Mouse (Mus musculus) bone marrow macrophage, adult 2 months (primary cell): ENCODE measurements around the gene Ehbp1. TPM values are rescaled to one million over a fixed set of nuclear protein-coding genes. Genes with fewer than 3 reads are reported as not detected.

Experiments
- H3K27ac ChIP-seq: 2 replicates; pipeline ENCODE4 v1.5.1; 2012; ENCODE audit warnings: low read depth, low read length; ENCODE audit not compliant: insufficient read depth
- H3K4me1 ChIP-seq: 2 replicates; pipeline ENCODE4 v1.6.1; 2012; ENCODE audit warnings: low read length; ENCODE audit not compliant: control insufficient read depth, insufficient read depth
- H3K4me3 ChIP-seq: 2 replicates; pipeline ENCODE4 v1.5.1; 2012; ENCODE audit warnings: mild to moderate bottlenecking, low read length, moderate library complexity; ENCODE audit not compliant: insufficient read depth
- CTCF ChIP-seq: IDR thresholded peaks from 2 replicates; pipeline ENCODE4 v1.5.1; 2012; ENCODE audit warnings: low read depth, mild to moderate bottlenecking, low read length, moderate library complexity
- POLR2A ChIP-seq: IDR thresholded peaks from 2 replicates; pipeline ENCODE4 v1.6.1; 2012; ENCODE audit warnings: mild to moderate bottlenecking, low read depth, low read length, borderline replicate concordance
- polyA plus RNA-seq: library from polyadenylated mRNA; stranded (reverse); fragments of >200 nt; gene quantifications from 2 replicates; pipeline ENCODE4 v1.2.4, GENCODE M21; 2012; ENCODE audit not compliant: missing spikeins, insufficient read depth, insufficient read length

Gene Ehbp1
- polyA plus RNA-seq, 1 experiment = 5.5 TPM

DNA sequence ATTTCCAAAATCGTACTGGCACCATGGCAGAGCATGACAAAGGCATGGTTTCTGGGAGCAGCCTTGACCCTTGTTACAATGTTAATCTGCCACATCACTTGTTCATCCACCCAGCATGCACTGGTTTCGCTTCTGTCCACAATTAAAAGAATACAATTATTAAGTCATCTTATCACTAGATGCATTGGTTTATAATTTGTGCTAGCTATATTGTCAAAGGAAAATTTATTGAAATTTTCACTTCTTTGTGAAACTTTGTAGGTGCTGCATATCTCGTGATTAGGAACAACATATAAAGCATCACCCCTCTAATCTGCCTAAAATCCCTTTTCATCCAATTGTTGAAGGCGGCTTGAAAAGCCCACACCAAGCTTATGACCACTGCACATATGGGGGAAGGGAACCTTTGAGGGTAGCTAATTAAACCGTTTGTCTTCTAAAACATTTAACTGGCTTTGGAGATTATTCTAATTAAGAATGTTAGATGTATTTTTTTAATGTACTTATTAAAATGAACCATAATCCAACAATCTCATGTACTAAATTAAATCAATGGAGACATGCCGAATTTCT lies 302.2 kb downstream of the Ehbp1 start:
- Histone ChIP-seq H3K27ac (no peak overlapping the region), H3K4me3 (no peak overlapping the region), H3K4me1 (no peaks in the 10 kb centered on the region)
- no peak for TF ChIP-seq POLR2A
- no peak for TF ChIP-seq CTCF

DNA sequence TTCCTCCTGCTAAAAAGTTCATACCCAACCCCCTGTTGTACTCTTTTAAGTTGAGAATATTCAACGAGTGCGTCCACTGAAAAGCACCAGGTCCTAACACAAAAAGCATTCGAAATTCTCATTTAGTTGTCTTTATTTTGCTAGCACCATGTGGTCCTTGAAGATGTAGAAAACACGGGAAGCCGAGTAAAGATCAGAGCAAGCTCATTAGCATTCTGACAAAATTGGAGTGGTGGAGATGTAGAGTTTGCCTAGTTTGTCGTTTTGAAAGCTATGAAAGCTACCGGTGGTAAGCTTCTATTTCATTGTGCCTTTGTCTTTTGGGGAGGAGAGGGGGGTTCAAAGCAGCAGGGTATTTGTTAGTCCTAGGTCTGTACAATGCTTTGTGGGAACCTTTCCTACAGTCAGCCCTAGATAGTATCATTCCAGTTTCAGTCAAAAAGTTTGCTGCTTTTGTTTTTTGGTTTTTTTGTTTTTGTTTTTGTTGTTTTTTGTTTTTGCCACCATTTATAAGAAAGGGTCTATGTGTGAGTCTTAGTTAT lies 307.5 kb downstream of the Ehbp1 start:
- no peak for TF ChIP-seq CTCF
- TF ChIP-seq POLR2A = no peak
- Histone ChIP-seq H3K4me3 (no peak overlapping the region), H3K4me1 (no peaks in the 10 kb centered on the region), H3K27ac (no peak overlapping the region)

- TF ChIP-seq CTCF (no peak), POLR2A (no peak)
- Histone ChIP-seq H3K4me1 (no peaks in the 10 kb centered on the region), H3K4me3 (no peak overlapping the region), H3K27ac (no peak overlapping the region)
Observed at GRCm38 (mm10) chr11:22033582-22033981, 308.5 kb downstream of the Ehbp1 start.

GRCm38 (mm10) chr11:22020602-22021001 lies 321.5 kb downstream of the Ehbp1 start:
- H3K4me3 ChIP-seq = no peak overlapping the region
- no peaks in the 10 kb centered on the region for H3K4me1 ChIP-seq
- no peak for TF ChIP-seq CTCF
- no peak for TF ChIP-seq POLR2A
- no peak overlapping the region for H3K27ac ChIP-seq

GRCm38 (mm10) chr11:22017444-22017843 lies 324.6 kb downstream of the Ehbp1 start:
- TF ChIP-seq POLR2A (no peak), CTCF (no peak)
- no peaks in the 10 kb centered on the region for H3K4me1 ChIP-seq
- H3K4me3 ChIP-seq = no peak overlapping the region
- no peak overlapping the region for H3K27ac ChIP-seq

- no peak overlapping the region for H3K4me3 ChIP-seq
- TF ChIP-seq POLR2A = no peak
- TF ChIP-seq CTCF = no peak
- H3K27ac ChIP-seq = no peak overlapping the region
- H3K4me1 ChIP-seq = no peaks in the 10 kb centered on the region
Observed at GRCm38 (mm10) chr11:22016341-22016740, 325.8 kb downstream of the Ehbp1 start.

GRCm38 (mm10) chr11:22008817-22009216 lies 333.3 kb downstream of the Ehbp1 start:
- peaks cover 5% of the 10 kb centered on the region for H3K4me1 ChIP-seq
- no peak for TF ChIP-seq POLR2A
- TF ChIP-seq CTCF = no peak
- no peak overlapping the region for H3K4me3 ChIP-seq
- H3K27ac ChIP-seq = no peak overlapping the region

GRCm38 (mm10) chr11:22008129-22008596 lies 333.9 kb downstream of the Ehbp1 start:
- peaks cover 5% of the 10 kb centered on the region for H3K4me1 ChIP-seq
- no peak for TF ChIP-seq CTCF
- no peak for TF ChIP-seq POLR2A
- peak overlapping the region; percentile 8 for H3K4me3 ChIP-seq
- H3K27ac ChIP-seq = no peak overlapping the region

DNA sequence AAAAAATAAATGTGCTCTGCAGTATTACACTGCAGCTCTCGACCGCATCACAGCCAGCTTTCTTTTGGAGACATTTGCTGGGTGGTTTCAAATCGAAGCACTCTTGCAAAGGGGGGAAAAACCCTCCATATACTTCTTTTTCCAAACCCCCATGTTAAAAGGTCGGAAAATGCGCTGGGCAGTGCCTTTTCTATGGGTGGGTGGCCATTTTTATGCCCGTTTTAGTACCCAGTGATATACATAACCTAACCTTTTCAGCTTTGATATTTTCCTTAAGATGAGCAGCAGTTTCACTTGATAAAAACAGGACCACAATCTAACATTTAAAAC lies 334.3 kb downstream of the Ehbp1 start:
- Histone ChIP-seq H3K4me1 (peaks cover 5% of the 10 kb centered on the region), H3K27ac (no peak overlapping the region), H3K4me3 (peak overlapping the region; percentile 14; the same call in 1 of the 2 replicates)
- TF ChIP-seq POLR2A (no peak), CTCF (no peak)

DNA sequence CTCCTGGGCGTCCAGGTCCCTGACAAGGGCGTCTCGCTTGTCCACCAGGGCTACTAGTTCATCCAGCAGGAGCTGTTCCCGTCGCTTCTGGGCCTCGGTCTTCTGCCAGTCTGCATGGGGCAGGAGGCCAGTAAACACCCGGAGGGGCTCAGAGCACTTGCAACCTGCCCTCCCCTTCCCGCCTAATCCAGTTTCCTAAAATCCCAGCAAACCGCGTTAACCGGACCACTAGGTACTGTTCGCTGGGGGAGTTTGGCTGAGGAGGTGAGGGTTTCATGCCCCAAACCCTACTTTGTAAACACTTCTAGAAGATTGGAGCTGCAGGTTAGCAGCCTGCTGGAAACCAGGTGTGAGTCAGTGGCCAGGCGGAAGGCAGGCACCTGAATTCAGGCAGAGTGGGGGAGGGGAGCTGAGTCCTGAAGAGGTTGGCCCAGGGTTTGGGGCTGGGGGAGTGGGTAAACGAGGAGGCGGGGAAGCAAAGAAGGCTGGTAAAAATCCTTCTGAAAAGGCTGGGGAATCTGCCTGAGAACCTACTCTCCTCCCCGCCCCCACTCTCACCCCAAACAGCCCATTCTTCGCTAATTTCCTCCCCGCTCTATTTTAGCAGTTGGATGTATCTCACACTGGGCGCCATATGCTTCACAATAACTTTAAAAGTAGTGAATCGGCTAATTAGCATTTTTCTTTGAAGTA lies 334.9 kb downstream of the Ehbp1 start:
- Histone ChIP-seq H3K4me1 (peaks cover 5% of the 10 kb centered on the region), H3K27ac (no peak overlapping the region), H3K4me3 (peak overlapping the region; percentile 14; the same call in 1 of the 2 replicates)
- TF ChIP-seq CTCF = no peak
- TF ChIP-seq POLR2A = no peak
